Mouse (Mus musculus): Measurements from ENCODE around the gene Slc5a11. TPM values are rescaled to one million over a fixed set of nuclear protein-coding genes. Genes with fewer than 3 reads are reported as not detected.

The Slc5a11 gene
- 1.2 TPM in 1 of 2 replicates, not detected in the other for polyA plus RNA-seq (2014; fragmentation: Nextera tagmentation; extraction: Ambion mirVana)

- DNase-seq (peak; percentile 9), ATAC-seq (ENCODE audit: low FRiP score, low TSS enrichment) (no peak)
- 32% methylated on average over 8 of the region's 8 CpGs for WGBS
- Histone ChIP-seq H3K27ac (replicated peaks; ENCODE audit: low read depth, low read length) (no peak within 1 kb of the TSS), H3K4me3 (replicated peaks; ENCODE audit: low read depth, low read length) (no peak within 1 kb of the TSS), H3K9me3 (ENCODE audit: control insufficient read depth, low read length) (no peaks in the 10 kb centered on the region), H3K36me3 (ENCODE audit: control insufficient read depth, insufficient read depth, low read length) (no peaks in the 10 kb centered on the region), H3K4me1 (ENCODE audit: control insufficient read depth, insufficient read depth, low read length) (no peaks in the 10 kb centered on the region), H3K4me2 (ENCODE audit: low read length) (no peak within 1 kb of the TSS), H3K27me3 (ENCODE audit: control insufficient read depth, insufficient read depth, low read length) (no peaks in the 10 kb centered on the region), H3K9ac (replicated peaks; ENCODE audit: low read length) (no peak within 1 kb of the TSS)
Measured at GRCm38 (mm10) chr7:123214365-123215075, at the start of gene Slc5a11. Gene Slc5a11, plus strand, starts transcription at chr7:123214780.

GRCm38 (mm10) chr7:123167436-123167835 lies 47.1 kb upstream of the Slc5a11 start:
- WGBS = 91% methylated on average over 2 of the region's 2 CpGs
- no peak overlapping the region for H3K27ac ChIP-seq (replicated peaks; ENCODE audit: low read depth, low read length)
- DNase-seq (no peak), ATAC-seq (ENCODE audit: low FRiP score, low TSS enrichment) (no peak)
- no peak overlapping the region for H3K4me3 ChIP-seq (replicated peaks; ENCODE audit: low read depth, low read length)
- H3K27me3 ChIP-seq (ENCODE audit: control insufficient read depth, insufficient read depth, low read length) = no peaks in the 10 kb centered on the region
- no peak overlapping the region for H3K4me2 ChIP-seq (ENCODE audit: low read length)
- peaks cover 97% of the 10 kb centered on the region for H3K36me3 ChIP-seq (ENCODE audit: control insufficient read depth, insufficient read depth, low read length)
- no peaks in the 10 kb centered on the region for H3K9me3 ChIP-seq (ENCODE audit: control insufficient read depth, low read length)
- no peak overlapping the region for H3K9ac ChIP-seq (replicated peaks; ENCODE audit: low read length)
- H3K4me1 ChIP-seq (ENCODE audit: control insufficient read depth, insufficient read depth, low read length) = no peaks in the 10 kb centered on the region

GRCm38 (mm10) chr7:123169618-123170017 lies 45.0 kb upstream of the Slc5a11 start:
- Histone ChIP-seq H3K27ac (replicated peaks; ENCODE audit: low read depth, low read length) (no peak overlapping the region), H3K4me3 (replicated peaks; ENCODE audit: low read depth, low read length) (no peak overlapping the region), H3K4me1 (ENCODE audit: control insufficient read depth, insufficient read depth, low read length) (no peaks in the 10 kb centered on the region), H3K9ac (replicated peaks; ENCODE audit: low read length) (no peak overlapping the region), H3K4me2 (ENCODE audit: low read length) (no peak overlapping the region), H3K9me3 (ENCODE audit: control insufficient read depth, low read length) (no peaks in the 10 kb centered on the region), H3K27me3 (ENCODE audit: control insufficient read depth, insufficient read depth, low read length) (no peaks in the 10 kb centered on the region), H3K36me3 (ENCODE audit: control insufficient read depth, insufficient read depth, low read length) (peaks cover 95% of the 10 kb centered on the region)
- DNase-seq (no peak), ATAC-seq (ENCODE audit: low FRiP score, low TSS enrichment) (no peak)
- 99% methylated on average over 2 of the region's 2 CpGs for WGBS

- Histone ChIP-seq H3K4me2 (ENCODE audit: low read length) (no peak overlapping the region), H3K36me3 (ENCODE audit: control insufficient read depth, insufficient read depth, low read length) (peaks cover 94% of the 10 kb centered on the region), H3K27me3 (ENCODE audit: control insufficient read depth, insufficient read depth, low read length) (no peaks in the 10 kb centered on the region), H3K9ac (replicated peaks; ENCODE audit: low read length) (no peak overlapping the region), H3K4me1 (ENCODE audit: control insufficient read depth, insufficient read depth, low read length) (no peaks in the 10 kb centered on the region), H3K9me3 (ENCODE audit: control insufficient read depth, low read length) (no peaks in the 10 kb centered on the region), H3K4me3 (replicated peaks; ENCODE audit: low read depth, low read length) (no peak overlapping the region), H3K27ac (replicated peaks; ENCODE audit: low read depth, low read length) (no peak overlapping the region)
- 92% methylated on average over 5 of the region's 5 CpGs for WGBS
- no peak for DNase-seq
- no peak for ATAC-seq (ENCODE audit: low FRiP score, low TSS enrichment)
Measured at GRCm38 (mm10) chr7:123172101-123172500, 42.5 kb upstream of the Slc5a11 start.

- DNase-seq (no peak), ATAC-seq (ENCODE audit: low FRiP score, low TSS enrichment) (no peak)
- H3K9ac ChIP-seq (replicated peaks; ENCODE audit: low read length) = no peak overlapping the region
- H3K27ac ChIP-seq (replicated peaks; ENCODE audit: low read depth, low read length) = no peak overlapping the region
- H3K27me3 ChIP-seq (ENCODE audit: control insufficient read depth, insufficient read depth, low read length) = no peaks in the 10 kb centered on the region
- no peaks in the 10 kb centered on the region for H3K9me3 ChIP-seq (ENCODE audit: control insufficient read depth, low read length)
- no peaks in the 10 kb centered on the region for H3K4me1 ChIP-seq (ENCODE audit: control insufficient read depth, insufficient read depth, low read length)
- H3K4me3 ChIP-seq (replicated peaks; ENCODE audit: low read depth, low read length) = no peak overlapping the region
- peaks cover 89% of the 10 kb centered on the region for H3K36me3 ChIP-seq (ENCODE audit: control insufficient read depth, insufficient read depth, low read length)
- H3K4me2 ChIP-seq (ENCODE audit: low read length) = no peak overlapping the region
Measured at GRCm38 (mm10) chr7:123177215-123177614, 37.4 kb upstream of the Slc5a11 start.

GRCm38 (mm10) chr7:123181787-123182701 lies 32.5 kb upstream of the Slc5a11 start:
- 85% methylated on average over 20 of the region's 20 CpGs for WGBS

GRCm38 (mm10) chr7:123184891-123185290 lies 29.7 kb upstream of the Slc5a11 start:
- whole genome bisulfite sequencing = 97% methylated on average over 1 of the region's 1 CpGs
- Histone ChIP-seq H3K9ac (replicated peaks; ENCODE audit: low read length) (no peak overlapping the region), H3K9me3 (ENCODE audit: control insufficient read depth, low read length) (no peaks in the 10 kb centered on the region), H3K4me2 (ENCODE audit: low read length) (no peak overlapping the region), H3K27me3 (ENCODE audit: control insufficient read depth, insufficient read depth, low read length) (no peaks in the 10 kb centered on the region), H3K27ac (replicated peaks; ENCODE audit: low read depth, low read length) (no peak overlapping the region), H3K4me1 (ENCODE audit: control insufficient read depth, insufficient read depth, low read length) (no peaks in the 10 kb centered on the region), H3K4me3 (replicated peaks; ENCODE audit: low read depth, low read length) (no peak overlapping the region), H3K36me3 (ENCODE audit: control insufficient read depth, insufficient read depth, low read length) (peaks cover 98% of the 10 kb centered on the region)
- DNase-seq (no peak), ATAC-seq (ENCODE audit: low FRiP score, low TSS enrichment) (no peak)

More at GRCm38 (mm10) chr7:123181787-123182701, 32.5 kb upstream of the Slc5a11 start:
- Histone ChIP-seq H3K4me3 (replicated peaks; ENCODE audit: low read depth, low read length) (no peak overlapping the region), H3K4me1 (ENCODE audit: control insufficient read depth, insufficient read depth, low read length) (no peaks in the 10 kb centered on the region), H3K27ac (replicated peaks; ENCODE audit: low read depth, low read length) (no peak overlapping the region), H3K9me3 (ENCODE audit: control insufficient read depth, low read length) (no peaks in the 10 kb centered on the region), H3K27me3 (ENCODE audit: control insufficient read depth, insufficient read depth, low read length) (no peaks in the 10 kb centered on the region), H3K4me2 (ENCODE audit: low read length) (no peak overlapping the region), H3K9ac (replicated peaks; ENCODE audit: low read length) (no peak overlapping the region), H3K36me3 (ENCODE audit: control insufficient read depth, insufficient read depth, low read length) (peaks cover 94% of the 10 kb centered on the region)
- DNase-seq (no peak), ATAC-seq (ENCODE audit: low FRiP score, low TSS enrichment) (no peak)

GRCm38 (mm10) chr7:123186463-123186862 lies 28.1 kb upstream of the Slc5a11 start:
- Histone ChIP-seq H3K36me3 (ENCODE audit: control insufficient read depth, insufficient read depth, low read length) (peaks cover 98% of the 10 kb centered on the region), H3K4me3 (replicated peaks; ENCODE audit: low read depth, low read length) (no peak overlapping the region), H3K27me3 (ENCODE audit: control insufficient read depth, insufficient read depth, low read length) (no peaks in the 10 kb centered on the region), H3K4me1 (ENCODE audit: control insufficient read depth, insufficient read depth, low read length) (no peaks in the 10 kb centered on the region), H3K9ac (replicated peaks; ENCODE audit: low read length) (no peak overlapping the region), H3K9me3 (ENCODE audit: control insufficient read depth, low read length) (no peaks in the 10 kb centered on the region), H3K4me2 (ENCODE audit: low read length) (no peak overlapping the region), H3K27ac (replicated peaks; ENCODE audit: low read depth, low read length) (no peak overlapping the region)
- 93% methylated on average over 6 of the region's 6 CpGs for WGBS
- DNase-seq (peak; percentile 24), ATAC-seq (ENCODE audit: low FRiP score, low TSS enrichment) (no peak)
